Comparison of ENCODE assay signal across 8 mouse cellular contexts in the genomic region with DNA sequence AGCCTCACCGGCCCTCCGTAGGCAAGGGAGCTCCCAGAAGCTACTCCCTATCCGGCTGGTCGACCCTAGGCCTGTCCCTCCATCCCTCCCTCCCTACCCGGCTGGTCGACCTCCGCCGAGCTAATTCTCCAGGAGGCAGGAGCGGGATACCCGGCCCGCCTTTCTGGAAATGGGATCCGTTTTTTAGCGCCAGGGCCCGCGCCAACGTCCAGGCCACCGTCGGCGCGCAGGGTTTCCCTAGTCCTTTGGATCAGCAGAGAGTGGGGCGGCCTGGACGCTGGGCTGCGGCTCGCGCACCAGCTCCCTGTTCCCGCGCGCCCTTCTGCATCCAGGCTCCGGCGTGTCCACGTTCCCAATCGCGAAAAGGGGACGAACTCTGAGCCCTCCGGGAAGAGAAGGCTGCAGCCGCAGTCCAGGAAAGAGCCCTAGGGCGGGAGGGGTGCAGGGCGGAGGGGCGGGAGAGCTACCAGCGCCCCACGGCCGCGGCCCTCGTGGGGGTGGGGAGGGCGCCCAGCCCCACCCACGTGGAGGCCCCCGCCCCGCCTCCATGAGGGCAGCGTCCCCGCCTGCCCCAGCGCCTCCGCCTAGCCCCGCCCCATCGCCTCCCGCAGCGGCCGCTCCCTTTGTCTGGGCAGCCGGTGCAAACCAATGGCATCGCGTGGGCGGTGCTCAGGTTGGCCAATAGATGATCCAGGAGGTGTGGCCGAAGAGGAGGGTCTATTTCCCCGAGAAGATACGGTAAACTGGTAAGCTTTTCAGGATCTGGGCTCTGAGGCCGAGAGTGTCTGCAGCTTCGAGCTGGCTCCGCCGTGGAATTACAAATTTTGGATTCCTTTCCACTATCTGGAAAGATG. TPM values are rescaled to one million over a fixed set of nuclear protein-coding genes. Genes with fewer than 3 reads are reported as not detected.
DNase-seq lines count a peak whose midpoint lies in the region; ATAC-seq and TF ChIP-seq lines count a peak whose summit lies in the region.

No protein-coding gene starts in this region.

- peak; percentile 48; the same call in 1 of the 2 replicates for TF ChIP-seq POLR2A in brain, embryonic 14.5 days (IDR thresholded peaks at IDR 0.05; ENCODE audit: borderline replicate concordance, extremely low read depth, insufficient read depth, insufficient read length, poor library complexity, severe bottlenecking)

- peak; percentile 78 for ATAC-seq in erythroblast, adult 5-6 weeks (replicated peaks; ENCODE audit: low FRiP score, poor library complexity, severe bottlenecking)
- peak; percentile 95 for ATAC-seq in limb, embryonic 13.5 days (ENCODE audit: low FRiP score, low read depth)
- peak; percentile 96 for ATAC-seq in midbrain, embryonic 15.5 days (replicated peaks)

- H3K27ac ChIP-seq in limb, embryonic 13.5 days = peak overlapping the region; percentile 96
- peak overlapping the region; percentile 96 for H3K27ac ChIP-seq in midbrain, embryonic 15.5 days

- peaks cover 6% of the 10 kb centered on the region; the same call in 1 of the 2 replicates for H3K36me3 ChIP-seq in limb, embryonic 13.5 days
- H3K36me3 ChIP-seq in midbrain, embryonic 15.5 days (replicated peaks) = no peaks in the 10 kb centered on the region

- H3K9ac ChIP-seq in limb, embryonic 13.5 days = peak overlapping the region; percentile 99
- peak overlapping the region; percentile 79 for H3K9ac ChIP-seq in midbrain, embryonic 15.5 days

- peak overlapping the region; percentile 98 for H3K4me2 ChIP-seq in limb, embryonic 13.5 days (replicated peaks)
- peak overlapping the region; percentile 94 for H3K4me2 ChIP-seq in midbrain, embryonic 15.5 days

- peak overlapping the region; percentile 88 for H3K4me3 ChIP-seq in limb, embryonic 13.5 days
- H3K4me3 ChIP-seq in midbrain, embryonic 15.5 days = peak overlapping the region; percentile 78

- no peaks in the 10 kb centered on the region for H3K27me3 ChIP-seq in limb, embryonic 13.5 days
- H3K27me3 ChIP-seq in midbrain, embryonic 15.5 days (replicated peaks) = no peaks in the 10 kb centered on the region

- H3K4me1 ChIP-seq in limb, embryonic 13.5 days = peaks cover 42% of the 10 kb centered on the region
- H3K4me1 ChIP-seq in midbrain, embryonic 15.5 days = peaks cover 31% of the 10 kb centered on the region

- no peaks in the 10 kb centered on the region for H3K9me3 ChIP-seq in limb, embryonic 13.5 days
- no peaks in the 10 kb centered on the region for H3K9me3 ChIP-seq in midbrain, embryonic 15.5 days

- peak; percentile 77 to 79 for DNase-seq in B cell, adult 2 months
- DNase-seq in brain, embryonic 14.5 days (ENCODE audit: low read depth) = peak; percentile 100
- DNase-seq in heart, adult 9 months (ENCODE audit: low spot score in 2 of 2) = peak; percentile 99
- peak; percentile 99 for DNase-seq in kidney, adult 9 months
- peak; percentile 82 to 84 for DNase-seq in spleen, adult 18-20 months

- under 1% methylated on average over 61 of the region's 68 CpGs for WGBS in limb, embryonic 13.5 days
- under 1% methylated on average over 60 of the region's 68 CpGs for WGBS in midbrain, embryonic 15.5 days

- no peak for TF ChIP-seq CTCF in brain, embryonic 14.5 days (IDR thresholded peaks at IDR 0.05; ENCODE audit: borderline replicate concordance, extremely low read depth, insufficient read depth, insufficient read length)

RNA-seq across cellular contexts. Expression of gene Slc38a10, which starts 38.5 kb away (rescaled TPM):
- 122 and 134 TPM in 2 replicates for polyA plus RNA-seq in brain, embryonic 14.5 days (2012; rRNA removed)
- total RNA-seq in erythroblast, adult 5-6 weeks (2015; ENCODE audit: low replicate concordance) = 7.7 and 10.7 TPM in 2 replicates
- 22.4 and 39.9 TPM in 2 replicates for total RNA-seq in erythroblast, adult 5-6 weeks (2017; ENCODE audit: low replicate concordance)
- polyA plus RNA-seq in limb, embryonic 13.5 days (2015; fragmentation: Nextera tagmentation; extraction: Ambion mirVana) = 86.4 and 94.5 TPM in 2 replicates
- 116 and 125 TPM in 2 replicates for polyA plus RNA-seq in midbrain, embryonic 15.5 days (2015; fragmentation: Nextera tagmentation; extraction: Ambion mirVana)

RNA-seq across cellular contexts. Expression of gene Bahcc1, which starts 43.1 kb away (rescaled TPM):
- polyA plus RNA-seq in brain, embryonic 14.5 days (2012; rRNA removed) = 29.0 and 47.0 TPM in 2 replicates
- 2.1 and 3.3 TPM in 2 replicates for total RNA-seq in erythroblast, adult 5-6 weeks (2015; ENCODE audit: low replicate concordance)
- 0.84 and 2.0 TPM in 2 replicates for total RNA-seq in erythroblast, adult 5-6 weeks (2017; ENCODE audit: low replicate concordance)
- polyA plus RNA-seq in limb, embryonic 13.5 days (2015; fragmentation: Nextera tagmentation; extraction: Ambion mirVana) = 12.7 and 13.8 TPM in 2 replicates
- 16.2 and 16.7 TPM in 2 replicates for polyA plus RNA-seq in midbrain, embryonic 15.5 days (2015; fragmentation: Nextera tagmentation; extraction: Ambion mirVana)

Comparison
In these comparisons a context has a peak if more than half of its experiments do, and no peak if none do; other contexts are left out.
1. Peak in every context shown above with its lines: DNase-seq, ATAC-seq, H3K4me3 ChIP-seq and H3K27ac ChIP-seq.